Mouse (Mus musculus) small intestine, adult 2 months (tissue): Measurements from ENCODE around the gene Cuedc1. TPM values are rescaled to one million over a fixed set of nuclear protein-coding genes. Genes with fewer than 3 reads are reported as not detected.

Source experiments
- H3K27ac ChIP-seq: fragments of 200-500 bp; 2 replicates; pipeline ENCODE4 v1.5.1; 2012; ENCODE audit warnings: low read depth, low read length, control low read depth, inconsistent platforms; ENCODE audit not compliant: insufficient read depth
- H3K27me3 ChIP-seq: fragments of 200-500 bp; 2 replicates; pipeline ENCODE4 v1.6.1; 2012; ENCODE audit warnings: mild to moderate bottlenecking, moderate library complexity, low read length, inconsistent platforms; ENCODE audit not compliant: control insufficient read depth, insufficient read depth
- H3K36me3 ChIP-seq: fragments of 200-500 bp; 2 replicates; pipeline ENCODE4 v1.6.1; 2012; ENCODE audit warnings: mild to moderate bottlenecking, low read length, control low read depth, inconsistent platforms; ENCODE audit not compliant: control insufficient read depth, insufficient read depth
- H3K4me1 ChIP-seq: fragments of 200-500 bp; 2 replicates; pipeline ENCODE4 v1.6.1; 2012; ENCODE audit warnings: low read length, inconsistent platforms, mixed read lengths; ENCODE audit not compliant: control insufficient read depth, insufficient read depth, insufficient read length
- H3K4me3 ChIP-seq: fragments of 200-500 bp; 2 replicates; pipeline ENCODE4 v1.5.1; 2012; ENCODE audit warnings: low read depth, mild to moderate bottlenecking, control low read depth, inconsistent platforms, low read length, moderate library complexity
- CTCF ChIP-seq: fragments of 200-500 bp; IDR thresholded peaks from 2 replicates; pipeline ENCODE4 v1.5.1; 2012; ENCODE audit warnings: low read depth, mild to moderate bottlenecking, control low read depth, inconsistent platforms, low read length, moderate library complexity, mixed read lengths; ENCODE audit not compliant: insufficient replicate concordance, insufficient read length; ENCODE audit errors: extremely low read depth
- POLR2A ChIP-seq: fragments of 200-500 bp; IDR thresholded peaks from 2 replicates; pipeline ENCODE4 v1.6.1; 2012; ENCODE audit warnings: low read depth, mild to moderate bottlenecking, control low read depth, inconsistent platforms, low read length, moderate library complexity
- WGBS: fragments of 180-500 bp; shearing (Covaris S2); methylation state at CpG from one replicate; pipeline ENCODE4 v1.1.7; 2018; 5-methylcytosine and 5-hydroxymethylcytosine counted together
- polyA plus RNA-seq: library from polyadenylated mRNA; depleted of rRNA; stranded (reverse); fragments of >200 nt; gene quantifications from 2 replicates; pipeline ENCODE4 v1.2.3, GENCODE M21; 2012

The Cuedc1 gene
- polyA plus RNA-seq, 1 experiment = 13.3 TPM

GRCm38 (mm10) chr11:88129281-88129680, 31.4 kb downstream of the Cuedc1 start:
- Histone ChIP-seq H3K27ac (no peak overlapping the region), H3K27me3 (no peaks in the 10 kb centered on the region), H3K4me1 (no peaks in the 10 kb centered on the region), H3K4me3 (no peak overlapping the region), H3K36me3 (no peaks in the 10 kb centered on the region)
- no peak for TF ChIP-seq CTCF
- no peak for TF ChIP-seq POLR2A
- WGBS = 97% methylated on average over 3 of the region's 3 CpGs

- 98% methylated on average over 10 of the region's 10 CpGs for WGBS
- Histone ChIP-seq H3K27ac (no peak overlapping the region), H3K4me3 (no peak overlapping the region), H3K36me3 (no peaks in the 10 kb centered on the region), H3K27me3 (no peaks in the 10 kb centered on the region), H3K4me1 (no peaks in the 10 kb centered on the region)
- no peak for TF ChIP-seq CTCF
- TF ChIP-seq POLR2A = no peak
These were observed 32.1 kb downstream of the Cuedc1 start for GRCm38 (mm10) chr11:88129935-88130334.

GRCm38 (mm10) chr11:88131847-88132246, 34.0 kb downstream of the Cuedc1 start:
- Histone ChIP-seq H3K36me3 (no peaks in the 10 kb centered on the region), H3K4me3 (no peak overlapping the region), H3K27me3 (no peaks in the 10 kb centered on the region), H3K27ac (peak overlapping the region; percentile 63), H3K4me1 (no peaks in the 10 kb centered on the region)
- TF ChIP-seq CTCF = no peak
- WGBS = 52% methylated on average over 8 of the region's 8 CpGs

- Histone ChIP-seq H3K27ac (no peak overlapping the region), H3K27me3 (no peaks in the 10 kb centered on the region), H3K4me3 (no peak overlapping the region), H3K36me3 (no peaks in the 10 kb centered on the region), H3K4me1 (peaks cover 24% of the 10 kb centered on the region)
- TF ChIP-seq POLR2A = no peak
- WGBS = 52% methylated on average over 7 of the region's 7 CpGs
These were observed 37.4 kb downstream of the Cuedc1 start for GRCm38 (mm10) chr11:88135218-88135617.

GRCm38 (mm10) chr11:88137814-88138425, 40.1 kb downstream of the Cuedc1 start:
- peaks cover 27% of the 10 kb centered on the region for H3K4me1 ChIP-seq
- TF ChIP-seq CTCF (no peak), POLR2A (no peak)
- H3K27ac ChIP-seq = peak overlapping the region; percentile 84
- no peaks in the 10 kb centered on the region for H3K27me3 ChIP-seq
- H3K36me3 ChIP-seq = no peaks in the 10 kb centered on the region
- H3K4me3 ChIP-seq = no peak overlapping the region
- 31% methylated on average over 12 of the region's 12 CpGs for WGBS

GRCm38 (mm10) chr11:88139256-88139861, 41.5 kb downstream of the Cuedc1 start:
- Histone ChIP-seq H3K27ac (0 out of 2 replicates have a peak overlapping the region, but pooled peaks have one; percentile 52), H3K4me1 (peaks cover 27% of the 10 kb centered on the region), H3K27me3 (no peaks in the 10 kb centered on the region), H3K4me3 (no peak overlapping the region), H3K36me3 (no peaks in the 10 kb centered on the region)
- 64% methylated on average over 20 of the region's 20 CpGs for WGBS
- TF ChIP-seq POLR2A (no peak), CTCF (no peak)

GRCm38 (mm10) chr11:88140066-88141060, 42.5 kb downstream of the Cuedc1 start:
- WGBS = 27% methylated on average over 13 of the region's 13 CpGs
- H3K36me3 ChIP-seq = no peaks in the 10 kb centered on the region
- TF ChIP-seq CTCF (no peak), POLR2A (no peak)
- no peak overlapping the region for H3K4me3 ChIP-seq
- H3K27me3 ChIP-seq = no peaks in the 10 kb centered on the region
- H3K4me1 ChIP-seq = peaks cover 27% of the 10 kb centered on the region
- peak overlapping the region; percentile 48 for H3K27ac ChIP-seq
